ENCODE assay signal across 8 mouse cellular contexts in the genomic region with DNA sequence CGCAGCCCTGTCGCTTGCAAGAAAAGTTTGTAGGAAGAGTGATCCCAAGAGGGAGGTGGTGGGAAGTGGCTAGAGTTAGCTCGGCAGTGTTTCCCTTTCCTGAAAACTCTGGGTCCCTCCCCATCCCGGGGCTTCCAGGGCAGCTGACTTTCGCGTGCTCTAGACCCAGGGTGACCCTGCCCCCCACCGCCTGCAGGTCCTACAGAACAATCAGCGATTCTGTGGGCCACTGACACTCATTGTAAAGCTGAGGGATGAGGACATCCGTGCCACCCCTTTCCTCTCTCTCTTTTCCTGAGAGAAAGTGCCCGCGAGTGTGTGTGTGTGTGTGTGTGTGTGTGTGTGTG. TPM values are rescaled to one million over a fixed set of nuclear protein-coding genes. Genes with fewer than 3 reads are reported as not detected.
DNase-seq lines count a peak whose midpoint lies in the region; ATAC-seq and TF ChIP-seq lines count a peak whose summit lies in the region.

No protein-coding gene starts in this region.

- H3K4me2 ChIP-seq in hindbrain, embryonic 16.5 days (ENCODE audit: low read length), result peak overlapping the region; percentile 96

- H3K27ac ChIP-seq in gastrocnemius, adult 2 months, result peak overlapping the region; percentile 91
- H3K27ac ChIP-seq in spleen, adult 2 months (ENCODE audit: insufficient read depth, low read length), result peak overlapping the region; percentile 88
- peak overlapping the region; percentile 56; the same call in 1 of the 2 replicates for H3K27ac ChIP-seq in hindbrain, embryonic 16.5 days (ENCODE audit: low read depth, low read length)

- intact Hi-C loops in gastrocnemius, adult 2 months (cut with DNase I), result no loop called here

- H3K4me1 ChIP-seq in spleen, adult 2 months (ENCODE audit: control insufficient read depth, insufficient read depth, insufficient read length), result peaks cover 16% of the 10 kb centered on the region; the same call in 1 of the 2 replicates
- peaks cover 15% of the 10 kb centered on the region for H3K4me1 ChIP-seq in hindbrain, embryonic 16.5 days (ENCODE audit: control insufficient read depth, insufficient read depth, low read depth, low read length)

- no peak for TF ChIP-seq POLR2A in spleen, adult 2 months (IDR thresholded peaks at IDR 0.05; ENCODE audit: low read depth, low read length)

- ATAC-seq in hindbrain, embryonic 16.5 days, result peak; percentile 35; the same call in 1 of the 2 replicates

- peak overlapping the region; percentile 73 for H3K9ac ChIP-seq in hindbrain, embryonic 16.5 days (ENCODE audit: low read depth, low read length)

- H3K36me3 ChIP-seq in spleen, adult 2 months (ENCODE audit: control insufficient read depth, insufficient read depth, low read length), result no peaks in the 10 kb centered on the region
- H3K36me3 ChIP-seq in hindbrain, embryonic 16.5 days (ENCODE audit: control insufficient read depth, insufficient read depth, low read length), result no peaks in the 10 kb centered on the region

- H3K27me3 ChIP-seq in spleen, adult 2 months (ENCODE audit: control insufficient read depth, insufficient read depth, low read length), result no peaks in the 10 kb centered on the region
- H3K27me3 ChIP-seq in hindbrain, embryonic 16.5 days (replicated peaks; ENCODE audit: control insufficient read depth, insufficient read depth, low read length), result 0 out of 2 replicates have a peak, but pooled peaks cover 2% of the 10 kb centered on the region

- DNase-seq in gastrocnemius, adult 2 months, result no peak
- DNase-seq in gastrocnemius, adult 8-10 months (ENCODE audit: low spot score in 2 of 2), result no peak
- no peak for DNase-seq in spleen, adult 2 months (ENCODE audit: low read depth in 1 of 2, low spot score in 2 of 2)
- no peak for DNase-seq in spleen, adult 18-20 months
- peak; percentile 73 for DNase-seq in lung, postnatal 10 days
- no peak for DNase-seq in urinary bladder, postnatal 4 days (ENCODE audit: low spot score in 2 of 2)
- no peak for DNase-seq in gastrocnemius, adult 18-20 months (ENCODE audit: low spot score)

- TF ChIP-seq CTCF in gastrocnemius, adult 2 months (IDR thresholded peaks at IDR 0.05), result no peak
- no peak for TF ChIP-seq CTCF in spleen, adult 2 months (IDR thresholded peaks at IDR 0.05; ENCODE audit: extremely low read depth, insufficient read depth, insufficient read length, insufficient replicate concordance)

- no peaks in the 10 kb centered on the region for H3K9me3 ChIP-seq in hindbrain, embryonic 16.5 days (ENCODE audit: control insufficient read depth, low read length)

- WGBS in spleen, adult 2 months, result under 1% methylated on average over 11 of the region's 11 CpGs
- under 1% methylated on average over 11 of the region's 11 CpGs for WGBS in hindbrain, embryonic 16.5 days

- peak overlapping the region; percentile 85 for H3K4me3 ChIP-seq in gastrocnemius, adult 2 months
- peak overlapping the region; percentile 79 for H3K4me3 ChIP-seq in spleen, adult 2 months (ENCODE audit: extremely low read depth, insufficient read depth, insufficient read length)
- peak overlapping the region; percentile 64 for H3K4me3 ChIP-seq in hindbrain, embryonic 16.5 days (ENCODE audit: low read length)

RNA-seq across cellular contexts. Expression of gene Csrp1, which starts 9.5 kb away (rescaled TPM):
- total RNA-seq in gastrocnemius, adult 2 months (2021), result 10 to 100 TPM; 18.9 to 25.0 TPM
- 10 to 100 TPM; 17.2 to 24.8 (median 23.2) TPM for total RNA-seq in gastrocnemius, adult 8-10 months (2022)
- 174 and 192 TPM in 2 replicates for polyA plus RNA-seq in spleen, adult 2 months (2012; rRNA removed)
- polyA plus RNA-seq in hindbrain, embryonic 16.5 days (2015; fragmentation: Nextera tagmentation; extraction: Ambion mirVana), result 20.6 and 23.7 TPM in 2 replicates
- total RNA-seq in gastrocnemius, adult 18-20 months (2021), result 10 to 100 TPM; 21.6 to 31.7 TPM

RNA-seq across cellular contexts. Expression of gene Phlda3, which starts 36.6 kb away (rescaled TPM):
- total RNA-seq in gastrocnemius, adult 2 months (2021), result 100 to 1,000 TPM in 1 of 2 experiments, 10 to 100 TPM in 1; 78.0 to 140 TPM
- 100 to 1,000 TPM; 131 to 182 (median 168) TPM for total RNA-seq in gastrocnemius, adult 8-10 months (2022)
- 17.5 and 18.9 TPM in 2 replicates for polyA plus RNA-seq in spleen, adult 2 months (2012; rRNA removed)
- 43.1 and 49.5 TPM in 2 replicates for polyA plus RNA-seq in hindbrain, embryonic 16.5 days (2015; fragmentation: Nextera tagmentation; extraction: Ambion mirVana)
- 100 to 1,000 TPM; 152 to 154 TPM for total RNA-seq in gastrocnemius, adult 18-20 months (2021)

RNA-seq across cellular contexts. Expression of gene Tnni1, which starts 49.9 kb away (rescaled TPM):
- 100 to 1,000 TPM; 184 to 604 TPM for total RNA-seq in gastrocnemius, adult 2 months (2021)
- total RNA-seq in gastrocnemius, adult 8-10 months (2022), result 100 to 1,000 TPM; 238 to 314 (median 288) TPM
- polyA plus RNA-seq in spleen, adult 2 months (2012; rRNA removed), result 0.80 and 1.3 TPM in 2 replicates
- 1.1 and 19.6 TPM in 2 replicates for polyA plus RNA-seq in hindbrain, embryonic 16.5 days (2015; fragmentation: Nextera tagmentation; extraction: Ambion mirVana)
- 100 to 1,000 TPM; 310 to 354 TPM for total RNA-seq in gastrocnemius, adult 18-20 months (2021)
